Mouse (Mus musculus): ENCODE data around the gene Slc6a5.

Slc6a5 gene

DNA sequence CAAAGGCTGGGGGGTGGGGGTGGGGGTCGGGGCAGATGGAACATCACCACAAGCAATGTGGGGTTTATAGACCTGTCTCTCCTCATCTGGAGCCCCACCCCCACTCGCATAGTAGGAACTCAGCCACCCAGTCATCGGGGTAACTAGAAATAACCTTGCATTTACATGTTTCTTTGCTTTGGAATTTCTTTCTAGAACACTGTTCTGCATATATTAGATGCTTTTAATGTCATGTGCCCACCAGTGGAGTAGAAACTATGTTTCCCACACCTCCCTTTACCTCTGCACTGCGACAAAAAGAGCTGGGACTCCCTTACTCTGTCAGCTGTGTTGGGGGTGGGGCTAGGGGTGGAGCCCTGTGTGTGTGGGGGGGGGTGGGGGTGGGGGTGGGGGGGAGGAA is 3.2 kb downstream of the Slc6a5 start:
- DNase-seq (ENCODE audit: low read depth, low spot score): no peak

DNA sequence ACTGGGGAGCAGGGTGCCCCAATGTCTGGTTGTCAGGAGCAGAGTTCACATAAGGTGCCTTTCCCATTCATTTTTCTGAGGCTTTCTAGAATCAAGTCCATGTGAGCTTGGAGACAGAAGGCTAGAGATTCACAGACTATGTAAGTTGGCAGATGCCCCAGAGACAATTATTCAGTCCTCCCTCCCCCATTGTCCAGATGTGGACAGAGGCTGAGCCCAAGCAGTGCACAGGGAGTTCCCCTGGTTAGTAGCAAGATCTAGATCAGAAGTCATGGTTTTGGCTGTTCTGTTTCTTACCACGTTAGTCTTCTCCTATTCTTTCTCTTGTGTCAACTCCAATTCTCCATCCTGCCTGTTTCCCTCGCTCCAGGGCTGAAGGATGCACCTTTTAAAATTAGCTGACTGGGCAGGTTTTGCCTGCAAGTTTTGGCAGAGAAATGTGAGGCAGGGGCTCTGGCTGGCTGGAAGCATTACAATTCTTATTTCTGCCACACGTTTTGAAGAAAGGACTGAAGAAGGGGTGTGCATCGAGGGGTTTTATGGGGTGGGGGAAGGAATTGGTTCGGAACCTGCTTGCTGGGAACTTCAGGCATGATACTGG is 3.9 kb downstream of the Slc6a5 start:
- DNase-seq (ENCODE audit: low read depth, low spot score): no peak

GRCm38 (mm10) chr7:49914946-49915345 is 5.0 kb downstream of the Slc6a5 start:
- DNase-seq (ENCODE audit: low read depth, low spot score): peak; percentile 81

GRCm38 (mm10) chr7:49915471-49915870 is 5.5 kb downstream of the Slc6a5 start:
- peak; percentile 60 for DNase-seq (ENCODE audit: low read depth, low spot score)

DNA sequence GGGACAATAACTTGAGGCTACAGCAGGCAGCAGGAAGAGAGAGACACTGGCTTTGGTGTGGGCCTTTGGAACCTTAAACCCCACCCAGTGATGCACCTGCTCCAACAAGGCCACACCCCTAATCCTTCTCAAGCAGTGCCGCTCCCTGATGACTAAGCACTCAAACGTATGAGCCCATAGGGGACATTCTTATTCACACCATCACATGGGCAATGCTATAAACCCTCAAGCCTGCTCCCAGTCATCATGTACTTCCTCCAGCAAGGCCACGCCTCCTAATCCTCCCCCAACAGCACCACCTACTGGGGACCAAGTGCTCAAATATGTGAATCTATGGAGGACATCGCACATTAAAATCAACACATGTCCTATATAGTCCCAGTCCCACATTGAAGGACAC is 9.5 kb downstream of the Slc6a5 start:
- peak; percentile 52 for DNase-seq (ENCODE audit: low read depth, low spot score)

DNA sequence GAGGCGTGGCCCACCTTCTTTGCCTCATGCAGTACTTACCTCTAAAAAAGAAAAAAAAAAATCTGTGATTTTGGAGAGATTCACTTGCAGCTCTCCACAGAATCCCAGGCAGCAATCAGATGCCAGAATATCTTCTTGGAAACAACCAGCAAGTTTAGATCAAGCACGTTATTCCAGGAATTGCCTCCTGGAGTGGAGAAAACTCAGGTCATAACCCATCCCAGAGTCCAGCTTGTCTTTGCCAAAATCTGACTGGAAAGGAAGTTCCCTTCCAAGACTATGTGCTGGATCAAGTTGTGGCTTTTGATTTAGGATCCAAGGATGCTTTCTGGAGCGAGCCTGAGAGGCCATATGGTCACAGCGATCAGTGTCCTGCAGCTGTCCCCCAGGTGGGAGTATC is 10.8 kb downstream of the Slc6a5 start:
- no peak for DNase-seq (ENCODE audit: low read depth, low spot score)

- DNase-seq (ENCODE audit: low read depth, low spot score): no peak
These were observed 13.0 kb downstream of the Slc6a5 start for GRCm38 (mm10) chr7:49922928-49923327.

- DNase-seq (ENCODE audit: low read depth, low spot score): peak; percentile 82
These were observed 13.4 kb downstream of the Slc6a5 start for GRCm38 (mm10) chr7:49923376-49923775.

- DNase-seq (ENCODE audit: low read depth, low spot score): no peak
These were observed 18.6 kb downstream of the Slc6a5 start for GRCm38 (mm10) chr7:49928571-49928970.

- DNase-seq (ENCODE audit: low read depth, low spot score): no peak
These were observed 20.1 kb downstream of the Slc6a5 start for GRCm38 (mm10) chr7:49929999-49930398.

- peak; percentile 78 for DNase-seq (ENCODE audit: low read depth, low spot score)
These were observed 23.6 kb downstream of the Slc6a5 start for GRCm38 (mm10) chr7:49933386-49934115.

DNA sequence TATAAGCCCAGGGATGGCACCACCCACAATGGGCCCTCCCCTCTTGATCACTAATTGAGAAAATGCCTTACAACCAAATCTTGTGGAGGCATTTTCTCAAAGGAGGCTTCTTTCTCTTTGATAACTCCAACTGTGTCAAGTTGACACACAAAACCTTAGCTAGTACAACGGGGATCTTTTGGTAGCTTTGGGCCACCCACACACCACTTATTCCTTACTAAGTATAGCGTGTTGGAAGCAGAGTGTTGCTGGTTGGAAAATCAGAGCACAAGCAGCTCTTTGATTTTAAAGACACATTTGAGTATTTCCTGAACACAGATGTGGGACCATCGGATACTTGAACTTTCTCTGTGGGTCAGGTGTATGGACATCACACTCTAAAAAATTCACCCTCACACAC is 26.9 kb downstream of the Slc6a5 start:
- no peak for DNase-seq (ENCODE audit: low read depth, low spot score)

DNA sequence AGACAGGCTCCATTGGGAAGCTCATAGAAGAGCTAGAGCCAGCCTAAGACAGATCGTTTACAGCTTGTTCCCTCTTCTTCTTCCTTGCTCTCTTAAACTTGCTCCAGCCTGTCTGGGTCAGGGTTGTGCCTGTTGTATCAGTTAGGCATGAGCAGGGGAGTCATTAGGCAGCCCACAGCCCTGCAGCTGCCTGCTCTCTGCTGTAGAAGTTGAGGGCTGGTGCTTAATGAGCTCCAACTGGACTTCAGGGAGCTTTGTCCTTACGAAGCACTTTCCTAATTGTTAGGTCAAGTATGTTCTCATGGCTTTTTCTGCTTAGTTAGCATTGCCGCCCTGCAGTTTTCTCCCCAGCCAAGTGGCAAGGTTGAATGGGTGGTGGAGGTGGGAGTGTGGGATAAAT is 32.1 kb downstream of the Slc6a5 start:
- DNase-seq (ENCODE audit: low read depth, low spot score): no peak

DNA sequence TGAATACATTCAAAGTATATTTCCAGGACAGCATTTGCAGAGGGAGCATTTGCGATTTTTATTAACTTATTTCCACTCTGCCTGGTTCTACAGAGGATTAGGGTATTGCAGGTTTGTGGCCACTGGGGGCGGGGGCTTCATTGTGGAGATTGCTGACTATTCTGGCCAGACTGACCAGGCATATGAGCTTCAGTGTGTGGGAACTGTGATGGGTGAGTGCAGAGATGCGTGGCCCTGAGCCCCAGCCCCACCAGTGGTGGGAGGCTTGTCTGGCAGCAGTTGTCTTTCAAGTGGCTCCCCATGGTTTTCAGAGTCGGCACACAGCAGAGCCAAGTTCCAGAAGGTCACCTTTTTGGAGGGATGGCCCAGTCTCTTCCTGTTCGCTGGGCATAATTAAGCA is 32.5 kb downstream of the Slc6a5 start:
- DNase-seq (ENCODE audit: low read depth, low spot score): no peak

DNA sequence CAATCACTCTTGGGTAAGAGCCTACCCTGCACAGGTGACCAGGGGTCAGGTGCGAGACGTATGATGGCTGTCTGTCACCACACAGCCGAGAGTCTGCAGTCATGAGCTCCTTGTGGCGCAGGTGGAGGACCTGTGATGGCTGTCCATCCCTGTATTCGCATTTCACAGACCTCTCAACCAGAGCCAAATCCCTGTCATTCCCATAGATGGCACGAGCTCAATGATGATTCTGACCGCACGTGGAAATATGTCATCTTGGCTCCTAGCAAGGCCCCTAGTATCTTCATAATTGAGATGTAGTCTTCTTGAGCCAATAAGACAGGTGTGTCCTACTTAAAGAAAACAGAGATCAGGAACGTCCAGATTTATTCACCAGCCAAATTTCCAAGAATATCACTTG is 36.7 kb downstream of the Slc6a5 start:
- no peak for DNase-seq (ENCODE audit: low read depth, low spot score)

DNA sequence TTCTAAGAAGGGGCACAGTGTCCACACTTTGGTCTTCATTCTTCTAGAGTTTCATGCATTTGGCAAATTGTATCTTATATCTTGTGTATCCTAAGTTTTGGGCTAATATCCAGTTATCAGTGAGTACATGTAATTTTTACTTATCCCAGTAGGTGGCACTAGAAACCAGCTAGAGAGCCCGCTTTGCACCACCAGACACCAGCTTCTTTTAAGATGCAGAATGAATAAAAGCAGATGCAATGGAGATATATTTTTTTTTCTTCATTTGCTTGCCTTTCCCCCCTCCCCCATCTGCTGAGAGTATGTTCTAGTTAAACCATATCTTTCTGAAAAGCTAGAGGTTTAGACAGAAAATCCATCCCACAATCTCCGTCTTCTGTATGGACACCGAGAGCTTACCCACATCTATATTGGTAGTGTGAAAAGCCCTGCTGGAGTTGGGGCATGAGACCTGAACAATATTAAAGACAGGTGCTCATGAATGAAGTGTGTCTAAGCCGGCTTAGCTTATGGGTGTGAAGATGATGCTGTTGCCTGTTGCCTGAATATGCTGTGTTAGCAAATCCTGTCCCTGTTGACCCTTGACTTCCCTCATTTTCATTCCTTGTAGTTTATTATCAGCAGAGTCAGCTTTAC is 43.7 kb downstream of the Slc6a5 start:
- DNase-seq (ENCODE audit: low read depth, low spot score): no peak

DNA sequence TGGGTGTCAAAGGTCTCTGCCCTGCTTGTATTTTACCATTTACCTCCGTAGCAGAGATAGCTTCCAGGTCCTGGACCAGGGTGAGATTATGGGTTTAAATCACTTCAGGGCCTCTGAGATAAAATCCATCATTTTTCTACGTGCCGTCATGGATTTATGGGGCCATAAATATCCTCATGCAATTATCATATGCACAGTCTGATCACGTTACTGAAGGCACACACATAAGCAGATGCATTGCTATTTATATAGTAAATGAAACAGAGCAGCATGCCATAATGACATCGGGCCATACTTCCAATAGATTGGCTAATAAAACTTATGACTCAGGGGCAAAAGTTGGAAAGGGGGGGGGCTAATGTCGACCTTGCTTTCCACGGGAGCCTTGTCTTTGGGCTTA is 44.9 kb downstream of the Slc6a5 start:
- DNase-seq (ENCODE audit: low read depth, low spot score): no peak

DNA sequence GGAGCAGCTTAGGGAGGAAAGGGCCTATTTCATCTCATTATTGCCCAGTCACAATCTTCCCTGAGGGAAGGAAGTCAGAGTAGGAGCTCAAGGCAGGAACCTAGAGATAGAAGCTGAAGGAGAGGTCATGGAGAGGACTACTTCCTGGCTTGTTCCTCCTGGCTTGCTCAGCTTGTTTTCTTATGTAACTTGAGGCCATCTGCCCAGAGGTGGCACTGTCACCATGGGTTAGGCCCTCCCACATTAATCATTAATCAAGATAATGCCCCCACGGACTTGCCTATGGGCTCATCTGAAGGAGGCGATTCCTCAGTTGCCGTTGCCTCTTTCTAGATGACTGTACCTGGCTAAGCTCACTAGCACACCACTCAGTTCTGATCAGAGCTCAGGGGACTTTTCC is 47.2 kb downstream of the Slc6a5 start:
- DNase-seq (ENCODE audit: low read depth, low spot score): no peak

DNA sequence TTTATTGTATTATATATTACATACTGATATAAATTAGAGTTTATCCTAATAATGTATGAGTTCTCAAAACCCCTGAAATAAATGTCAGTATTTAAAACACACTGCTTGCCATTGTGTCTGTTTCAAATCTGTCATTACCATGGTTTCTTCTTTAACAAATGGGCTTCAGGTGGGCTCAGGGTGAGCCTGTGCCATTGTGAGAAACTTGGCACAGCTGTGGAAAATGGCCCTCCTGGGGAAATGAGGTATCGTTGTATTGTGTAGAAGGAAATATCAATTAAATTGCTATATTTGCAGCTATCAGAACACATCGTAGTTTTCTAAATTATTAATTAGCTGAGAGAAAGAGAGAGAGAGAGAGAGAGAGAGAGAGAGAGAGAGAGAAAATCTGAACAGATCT is 53.8 kb downstream of the Slc6a5 start:
- DNase-seq (ENCODE audit: low read depth, low spot score): no peak

GRCm38 (mm10) chr7:49969516-49969915 is 59.6 kb downstream of the Slc6a5 start:
- no peak for DNase-seq (ENCODE audit: low read depth, low spot score)

DNA sequence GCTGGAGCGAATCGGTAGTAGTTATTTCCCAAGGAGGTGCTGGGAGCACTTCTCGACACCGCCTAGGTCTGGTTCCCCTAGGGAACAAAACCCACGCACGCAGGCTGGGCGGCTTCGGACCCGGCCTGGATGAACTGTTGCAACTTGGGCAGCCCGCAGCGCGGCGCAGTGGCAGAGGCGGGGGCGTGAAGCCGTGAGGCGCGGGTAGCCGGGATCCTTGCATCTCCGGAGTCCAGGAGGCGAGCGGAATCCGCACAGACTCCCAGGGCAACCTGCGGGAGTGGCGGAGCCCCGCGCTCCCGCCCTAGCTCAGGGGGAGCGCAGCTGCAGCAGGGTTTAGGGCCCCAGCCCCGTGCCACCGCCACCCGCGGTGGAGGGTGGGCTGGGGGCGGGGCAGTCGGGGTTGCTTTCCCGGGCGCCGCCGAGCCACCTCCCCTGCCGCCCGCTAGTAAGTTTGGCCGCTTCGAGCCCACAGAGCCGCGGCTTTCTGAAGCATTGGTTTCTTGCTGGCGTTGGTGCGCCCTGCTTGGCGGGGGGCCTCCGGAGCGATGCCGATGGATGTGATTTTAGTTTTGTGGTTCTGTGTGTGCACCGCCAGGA is 65.0 kb downstream of the Slc6a5 start, which contains the start of gene Nell1:
Nell1 (plus strand) TSS at position 24 of the 600 bp plus-strand sequence.
- peak; percentile 22 for DNase-seq (ENCODE audit: low read depth, low spot score)

- DNase-seq (ENCODE audit: low read depth, low spot score): no peak
These were observed 65.6 kb downstream of the Slc6a5 start for GRCm38 (mm10) chr7:49975441-49976121.

Data from ES-CJ7 (cell line).